Mouse (Mus musculus) limb, embryonic 13.5 days (tissue): ENCODE measurements around the gene Spon1. TPM values are rescaled to one million over a fixed set of nuclear protein-coding genes. Genes with fewer than 3 reads are reported as not detected.

ENCODE experiments used
- ATAC-seq: fragments of 200-750 bp; cut with Nextera tagmentation; 2 replicates; pipeline ENCODE4 v1.8.0; 2017; ENCODE audit warnings: low read depth, moderate number of reproducible peaks, moderate TSS enrichment; ENCODE audit not compliant: low FRiP score
- H3K27ac ChIP-seq: fragments of 300-500 bp; sonication (generic); 2 replicates; pipeline ENCODE4 v1.5.1; 2015; ENCODE audit warnings: inconsistent platforms, mild to moderate bottlenecking, moderate library complexity
- H3K27me3 ChIP-seq: fragments of 300-500 bp; sonication (generic); 2 replicates; pipeline ENCODE4 v1.6.1; 2015; ENCODE audit warnings: mild to moderate bottlenecking, inconsistent platforms
- H3K36me3 ChIP-seq: fragments of 300-500 bp; sonication (generic); 2 replicates; pipeline ENCODE4 v1.6.1; 2015; ENCODE audit warnings: inconsistent platforms, mild to moderate bottlenecking, moderate library complexity
- H3K4me1 ChIP-seq: fragments of 300-500 bp; sonication (generic); 2 replicates; pipeline ENCODE4 v1.6.1; 2015; ENCODE audit warnings: inconsistent platforms
- H3K4me2 ChIP-seq: fragments of 300-500 bp; sonication (generic); replicated peaks from 2 replicates; pipeline ENCODE4 v1.6.1; 2015; ENCODE audit warnings: inconsistent platforms, mild to moderate bottlenecking, moderate library complexity
- H3K4me3 ChIP-seq: fragments of 300-500 bp; sonication (generic); 2 replicates; pipeline ENCODE4 v1.5.1; 2015; ENCODE audit warnings: moderate library complexity, mild to moderate bottlenecking, inconsistent platforms
- H3K9ac ChIP-seq: fragments of 300-500 bp; sonication (generic); 2 replicates; pipeline ENCODE4 v1.6.1; 2015; ENCODE audit warnings: mild to moderate bottlenecking, inconsistent platforms
- H3K9me3 ChIP-seq: fragments of 300-500 bp; sonication (generic); 2 replicates; pipeline ENCODE4 v1.6.1; 2016; ENCODE audit warnings: inconsistent platforms
- whole genome bisulfite sequencing: fragments of 180-500 bp; shearing (Covaris S2); methylation state at CpG from one replicate; pipeline ENCODE4 v1.1.7; 2015; 5-methylcytosine and 5-hydroxymethylcytosine counted together
- polyA plus RNA-seq: library from polyadenylated mRNA; unstranded; fragments of >200 nt; fragmentation: Nextera tagmentation; extraction: Ambion mirVana; gene quantifications from 2 replicates; pipeline ENCODE4 v1.2.1, GENCODE M21; 2015

Gene Spon1
- polyA plus RNA-seq, 1 experiment from 2014 or later: 9.9 TPM

- Histone ChIP-seq H3K9me3 (no peaks in the 10 kb centered on the region), H3K4me3 (no peak overlapping the region), H3K27ac (no peak overlapping the region), H3K36me3 (no peaks in the 10 kb centered on the region), H3K4me1 (peaks cover 21% of the 10 kb centered on the region), H3K4me2 (no peak overlapping the region), H3K27me3 (no peaks in the 10 kb centered on the region), H3K9ac (no peak overlapping the region)
- ATAC-seq: no peak
- WGBS: 53% methylated on average over 7 of the region's 7 CpGs
Observed at GRCm38 (mm10) chr7:113847041-113847819, 81.4 kb downstream of the Spon1 start.

DNA sequence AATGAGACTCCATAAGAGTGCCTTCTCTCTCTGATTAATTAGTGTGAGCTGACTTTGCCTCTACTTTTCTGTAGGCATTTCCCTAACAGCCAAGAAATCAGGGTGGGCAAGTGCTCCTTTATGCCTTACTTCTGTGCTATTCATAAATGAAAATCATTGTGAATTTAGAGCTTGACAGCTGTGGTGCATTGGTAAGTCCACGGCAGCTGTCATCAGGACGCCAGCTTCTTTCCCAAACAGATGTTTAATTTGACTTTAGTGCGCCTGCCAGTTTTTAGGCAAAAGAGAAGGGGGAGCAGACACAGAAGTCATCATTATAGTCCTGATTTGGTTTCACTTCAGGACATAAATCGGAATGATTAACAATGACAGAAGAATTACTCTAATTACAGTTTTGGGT, 84.6 kb downstream of the Spon1 start:
- Histone ChIP-seq H3K4me3 (no peak overlapping the region), H3K27ac (no peak overlapping the region), H3K9ac (no peak overlapping the region), H3K4me2 (no peak overlapping the region), H3K4me1 (peaks cover 21% of the 10 kb centered on the region), H3K27me3 (no peaks in the 10 kb centered on the region), H3K36me3 (no peaks in the 10 kb centered on the region), H3K9me3 (no peaks in the 10 kb centered on the region)
- ATAC-seq: no peak
- WGBS: 30% methylated on average over 4 of the region's 4 CpGs

- H3K9me3 ChIP-seq: no peaks in the 10 kb centered on the region
- peaks cover under 1% of the 10 kb centered on the region; the same call in 1 of the 2 replicates for H3K4me1 ChIP-seq
- 78% methylated on average over 4 of the region's 4 CpGs for WGBS
- no peak overlapping the region for H3K27ac ChIP-seq
- H3K36me3 ChIP-seq: no peaks in the 10 kb centered on the region
- H3K9ac ChIP-seq: no peak overlapping the region
- no peak for ATAC-seq
- H3K27me3 ChIP-seq: no peaks in the 10 kb centered on the region
- no peak overlapping the region for H3K4me2 ChIP-seq
- H3K4me3 ChIP-seq: no peak overlapping the region
Observed at GRCm38 (mm10) chr7:113855396-113855795, 89.6 kb downstream of the Spon1 start.

- Histone ChIP-seq H3K36me3 (no peaks in the 10 kb centered on the region), H3K4me1 (no peaks in the 10 kb centered on the region), H3K27ac (no peak overlapping the region), H3K9ac (no peak overlapping the region), H3K27me3 (no peaks in the 10 kb centered on the region), H3K4me3 (no peak overlapping the region), H3K4me2 (no peak overlapping the region), H3K9me3 (no peaks in the 10 kb centered on the region)
- no peak for ATAC-seq
- WGBS: 56% methylated on average over 3 of the region's 3 CpGs
Observed at GRCm38 (mm10) chr7:113856067-113856466, 90.3 kb downstream of the Spon1 start.

DNA sequence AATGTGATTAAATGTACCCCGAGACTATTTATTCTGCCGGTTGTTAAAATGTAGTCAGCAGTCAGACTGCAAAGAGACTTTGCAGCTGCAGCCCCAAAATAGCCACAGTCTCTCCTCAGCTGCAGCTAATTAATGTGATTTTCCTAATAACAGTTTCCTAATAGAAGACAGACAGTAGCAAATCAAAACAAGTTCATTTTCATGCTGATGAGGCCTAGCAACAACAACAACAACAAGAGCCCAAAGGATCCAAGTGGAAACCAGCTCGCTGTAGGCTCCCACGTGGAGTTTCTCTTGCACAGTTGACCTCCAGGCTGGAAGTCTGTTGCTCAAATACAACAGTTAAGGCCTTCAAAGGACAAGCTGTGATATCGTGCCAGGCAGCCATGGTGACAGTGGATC, 93.7 kb downstream of the Spon1 start:
- Histone ChIP-seq H3K4me2 (no peak overlapping the region), H3K4me1 (no peaks in the 10 kb centered on the region), H3K27ac (no peak overlapping the region), H3K27me3 (no peaks in the 10 kb centered on the region), H3K9ac (no peak overlapping the region), H3K9me3 (no peaks in the 10 kb centered on the region), H3K36me3 (no peaks in the 10 kb centered on the region), H3K4me3 (no peak overlapping the region)
- WGBS: 44% methylated on average over 5 of the region's 5 CpGs
- ATAC-seq: no peak

- 91% methylated on average over 4 of the region's 4 CpGs for WGBS
- ATAC-seq: no peak
- H3K4me2 ChIP-seq: no peak overlapping the region
- H3K4me3 ChIP-seq: no peak overlapping the region
- H3K27me3 ChIP-seq: no peaks in the 10 kb centered on the region
- no peaks in the 10 kb centered on the region for H3K9me3 ChIP-seq
- H3K9ac ChIP-seq: no peak overlapping the region
- no peaks in the 10 kb centered on the region for H3K4me1 ChIP-seq
- H3K27ac ChIP-seq: no peak overlapping the region
- H3K36me3 ChIP-seq: no peaks in the 10 kb centered on the region
Observed at GRCm38 (mm10) chr7:113861964-113862363, 96.2 kb downstream of the Spon1 start.

DNA sequence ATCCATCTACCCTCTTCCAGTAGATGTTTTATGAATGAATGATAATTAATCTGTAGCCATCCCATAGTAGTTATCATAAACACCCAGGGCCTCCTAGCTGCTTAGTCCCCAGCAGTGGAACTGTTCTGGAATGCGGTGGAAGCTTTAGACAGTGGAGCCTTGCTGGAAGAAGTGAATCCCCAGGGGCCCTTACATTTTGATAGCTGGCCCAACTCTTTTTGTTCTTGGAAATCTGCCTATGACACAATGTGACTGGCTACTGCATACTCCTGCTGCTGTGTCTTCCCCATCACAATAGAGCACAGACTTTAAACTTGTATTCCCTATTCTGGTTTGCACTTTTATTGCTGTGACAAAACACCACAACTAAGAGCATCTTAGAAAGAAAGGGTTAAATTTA, 107.0 kb downstream of the Spon1 start:
- H3K4me2 ChIP-seq: no peak overlapping the region

GRCm38 (mm10) chr7:113877451-113877850, 111.7 kb downstream of the Spon1 start:
- no peaks in the 10 kb centered on the region for H3K4me1 ChIP-seq
- no peaks in the 10 kb centered on the region for H3K27me3 ChIP-seq
- no peak overlapping the region for H3K9ac ChIP-seq
- no peak overlapping the region for H3K4me2 ChIP-seq
- no peaks in the 10 kb centered on the region for H3K36me3 ChIP-seq
- no peak overlapping the region for H3K27ac ChIP-seq
- WGBS: 82% methylated on average over 4 of the region's 4 CpGs
- no peak for ATAC-seq
- H3K4me3 ChIP-seq: no peak overlapping the region
- no peaks in the 10 kb centered on the region for H3K9me3 ChIP-seq

More for the DNA sequence above, 107.0 kb downstream of the Spon1 start:
- Histone ChIP-seq H3K4me1 (no peaks in the 10 kb centered on the region), H3K9me3 (no peaks in the 10 kb centered on the region), H3K27ac (no peak overlapping the region), H3K4me3 (no peak overlapping the region), H3K9ac (no peak overlapping the region), H3K27me3 (no peaks in the 10 kb centered on the region), H3K36me3 (no peaks in the 10 kb centered on the region)
- WGBS: 84% methylated on average over 1 of the region's 1 CpGs
- ATAC-seq: no peak

DNA sequence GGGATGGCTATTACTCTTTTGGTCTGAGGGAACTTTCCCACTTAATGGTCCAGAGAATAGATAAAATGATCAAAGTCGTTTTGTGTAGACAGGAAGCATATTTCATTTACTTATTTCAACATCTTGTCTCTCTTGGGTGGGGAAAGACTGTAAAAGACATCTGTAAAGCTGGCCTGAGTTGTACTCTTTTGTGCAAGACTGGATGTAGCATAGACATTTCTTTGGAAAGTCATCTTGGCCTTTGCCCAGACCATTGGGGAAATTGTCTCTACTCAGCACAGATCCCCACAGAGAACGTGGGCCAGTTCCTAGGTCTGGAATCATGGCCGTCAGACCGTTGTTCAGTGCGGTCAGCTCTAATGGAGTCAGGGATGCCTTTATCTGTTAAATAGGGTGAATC, 112.1 kb downstream of the Spon1 start:
- Histone ChIP-seq H3K36me3 (no peaks in the 10 kb centered on the region), H3K4me2 (no peak overlapping the region), H3K4me1 (no peaks in the 10 kb centered on the region), H3K27ac (no peak overlapping the region), H3K4me3 (no peak overlapping the region), H3K9me3 (no peaks in the 10 kb centered on the region), H3K27me3 (no peaks in the 10 kb centered on the region), H3K9ac (no peak overlapping the region)
- WGBS: 87% methylated on average over 5 of the region's 5 CpGs
- ATAC-seq: no peak

- no peak overlapping the region for H3K4me3 ChIP-seq
- no peaks in the 10 kb centered on the region for H3K36me3 ChIP-seq
- no peak overlapping the region for H3K4me2 ChIP-seq
- 71% methylated on average over 7 of the region's 7 CpGs for WGBS
- no peaks in the 10 kb centered on the region for H3K9me3 ChIP-seq
- H3K9ac ChIP-seq: no peak overlapping the region
- H3K27me3 ChIP-seq: no peaks in the 10 kb centered on the region
- no peak for ATAC-seq
- H3K4me1 ChIP-seq: no peaks in the 10 kb centered on the region; the same call in 1 of the 2 replicates
- H3K27ac ChIP-seq: no peak overlapping the region
Observed at GRCm38 (mm10) chr7:113879085-113879501, 113.3 kb downstream of the Spon1 start.

GRCm38 (mm10) chr7:113880021-113880420, 114.2 kb downstream of the Spon1 start:
- Histone ChIP-seq H3K36me3 (no peaks in the 10 kb centered on the region), H3K9ac (no peak overlapping the region), H3K9me3 (no peaks in the 10 kb centered on the region), H3K27ac (no peak overlapping the region), H3K4me1 (no peaks in the 10 kb centered on the region; the same call in 1 of the 2 replicates), H3K4me2 (no peak overlapping the region), H3K27me3 (no peaks in the 10 kb centered on the region), H3K4me3 (no peak overlapping the region)
- no peak for ATAC-seq
- 78% methylated on average over 3 of the region's 3 CpGs for WGBS

DNA sequence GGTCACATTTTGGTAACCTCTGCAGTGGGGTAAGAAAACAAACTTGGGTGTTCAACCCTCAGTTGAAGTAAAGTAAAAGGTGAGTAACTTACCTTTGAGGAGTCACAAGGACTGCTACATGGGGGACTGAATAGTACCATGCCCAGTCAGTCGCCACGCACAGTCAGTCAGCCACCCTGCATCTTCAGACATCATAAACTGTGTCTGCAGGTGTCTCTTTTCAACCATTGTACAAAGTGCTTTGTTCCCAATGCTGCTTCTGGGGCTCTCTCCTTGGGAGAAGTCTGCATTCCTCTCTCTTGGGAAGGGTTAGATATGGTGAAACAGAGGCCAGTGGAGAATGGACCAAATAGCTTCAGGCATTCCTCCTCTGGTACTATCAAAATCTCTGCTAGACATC, 125.0 kb downstream of the Spon1 start:
- no peak for ATAC-seq
- no peaks in the 10 kb centered on the region for H3K4me1 ChIP-seq
- no peaks in the 10 kb centered on the region for H3K36me3 ChIP-seq
- H3K4me3 ChIP-seq: no peak overlapping the region
- no peaks in the 10 kb centered on the region for H3K27me3 ChIP-seq
- WGBS: 95% methylated on average over 2 of the region's 2 CpGs
- H3K9me3 ChIP-seq: no peaks in the 10 kb centered on the region
- no peak overlapping the region for H3K9ac ChIP-seq
- H3K4me2 ChIP-seq: no peak overlapping the region
- H3K27ac ChIP-seq: no peak overlapping the region

DNA sequence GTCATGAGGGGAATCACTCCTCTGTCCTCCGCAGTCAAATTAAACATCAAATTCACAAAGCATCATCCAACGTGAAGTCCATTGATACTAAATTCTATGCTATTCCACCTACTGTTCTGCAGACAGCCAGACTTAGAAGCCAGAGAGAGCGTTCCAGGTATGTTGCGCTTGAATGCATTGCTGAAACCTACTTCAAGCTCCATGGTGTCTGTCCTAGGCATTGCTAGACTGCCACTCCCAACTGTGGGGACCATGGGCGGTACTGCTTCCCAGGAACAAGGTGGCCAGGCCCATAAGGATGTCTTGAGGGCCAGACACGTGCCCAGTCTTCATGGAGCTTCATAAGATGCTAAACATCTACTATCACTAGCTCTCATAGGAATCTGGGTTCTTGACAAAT, 125.7 kb downstream of the Spon1 start:
- WGBS: 87% methylated on average over 6 of the region's 6 CpGs
- Histone ChIP-seq H3K27ac (no peak overlapping the region), H3K36me3 (no peaks in the 10 kb centered on the region), H3K4me2 (no peak overlapping the region), H3K9me3 (no peaks in the 10 kb centered on the region), H3K4me3 (no peak overlapping the region), H3K4me1 (no peaks in the 10 kb centered on the region), H3K27me3 (no peaks in the 10 kb centered on the region), H3K9ac (no peak overlapping the region)
- ATAC-seq: no peak
